Mouse (Mus musculus) 3134 (cell line): ENCODE measurements around the gene Atp13a4.

ENCODE experiments used
- DNase-seq: peaks from one replicate; pipeline ENCODE4 v3.0.0-alpha.2; 2011; ENCODE audit warnings: low spot score; ENCODE audit not compliant: insufficient read length; ENCODE audit errors: extremely low read depth

Gene Atp13a4

DNA sequence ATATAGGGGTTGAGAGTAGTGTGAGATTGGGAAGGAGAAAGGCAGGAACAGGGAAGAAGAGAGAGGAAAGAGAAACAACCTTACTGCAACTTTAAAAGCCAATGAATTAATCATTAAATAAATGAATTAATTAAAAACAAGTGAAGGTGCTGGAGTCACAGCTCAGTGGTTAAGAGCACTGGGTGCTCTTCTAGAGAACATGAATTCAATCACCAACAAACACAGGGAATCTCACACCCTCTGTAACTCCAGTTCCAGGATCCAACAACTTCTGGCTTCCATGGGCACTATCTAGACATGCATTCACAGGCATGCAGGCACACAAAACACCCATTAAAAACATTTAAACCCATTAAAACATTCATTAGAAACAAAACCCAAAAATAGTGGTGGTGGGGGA lies 63.2 kb downstream of the Atp13a4 start:
- no peak for DNase-seq

DNA sequence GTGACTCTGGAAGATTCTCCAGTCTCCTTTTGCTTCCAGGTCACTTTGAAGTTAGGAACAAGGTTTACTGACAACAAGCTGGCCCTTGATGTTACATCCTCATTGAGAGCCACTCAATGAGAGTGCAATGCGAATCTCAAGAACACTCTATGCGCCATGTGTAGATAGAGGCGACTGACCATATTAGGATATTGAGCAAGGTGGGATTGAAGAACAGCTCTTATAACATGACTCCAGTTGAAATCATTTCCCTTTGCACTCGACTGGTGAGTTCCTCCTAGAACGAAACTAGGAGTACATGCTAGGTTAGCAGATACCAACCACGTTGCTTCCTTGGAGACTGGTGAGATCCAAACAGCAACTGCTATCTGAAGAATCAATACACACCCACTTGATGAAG lies 64.3 kb downstream of the Atp13a4 start:
- DNase-seq: no peak

DNA sequence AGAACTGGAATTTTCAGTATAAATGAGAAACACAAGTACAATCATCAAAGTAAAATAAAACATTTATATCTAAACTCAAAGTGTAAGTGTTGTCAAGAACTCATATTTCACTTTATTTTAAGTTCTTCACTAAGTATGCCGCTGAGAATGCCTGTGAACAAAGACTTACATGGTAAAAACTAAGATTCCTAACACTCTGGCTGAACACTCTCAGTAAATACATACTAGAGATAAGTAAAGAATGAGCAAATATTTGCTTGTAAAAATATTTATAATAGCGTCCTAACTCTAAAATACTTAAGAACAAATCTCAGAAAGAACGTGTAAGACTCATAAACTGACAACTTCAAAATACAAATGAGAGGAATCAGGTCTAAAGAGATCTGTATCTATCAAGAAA lies 80.9 kb downstream of the Atp13a4 start:
- DNase-seq: no peak

DNA sequence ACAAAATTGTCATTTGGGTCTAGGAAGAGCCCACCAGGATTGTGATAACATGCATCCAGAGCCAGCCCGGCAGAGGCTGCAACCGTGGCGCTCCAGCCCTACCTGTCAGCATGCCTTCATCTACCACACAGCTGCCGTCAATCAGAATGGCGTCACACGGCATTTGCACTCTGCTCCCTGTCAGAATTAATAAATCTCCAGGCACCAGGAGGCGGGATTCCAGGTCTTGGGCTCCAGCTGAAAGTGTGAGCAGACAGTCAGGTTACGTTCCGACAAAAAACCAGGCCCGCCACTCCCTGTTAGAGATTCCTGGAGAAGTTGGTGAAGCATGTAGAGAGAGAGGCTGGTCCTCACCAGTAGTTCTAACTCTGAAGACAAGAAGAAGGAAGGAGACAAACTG lies 85.3 kb downstream of the Atp13a4 start:
- no peak for DNase-seq

DNA sequence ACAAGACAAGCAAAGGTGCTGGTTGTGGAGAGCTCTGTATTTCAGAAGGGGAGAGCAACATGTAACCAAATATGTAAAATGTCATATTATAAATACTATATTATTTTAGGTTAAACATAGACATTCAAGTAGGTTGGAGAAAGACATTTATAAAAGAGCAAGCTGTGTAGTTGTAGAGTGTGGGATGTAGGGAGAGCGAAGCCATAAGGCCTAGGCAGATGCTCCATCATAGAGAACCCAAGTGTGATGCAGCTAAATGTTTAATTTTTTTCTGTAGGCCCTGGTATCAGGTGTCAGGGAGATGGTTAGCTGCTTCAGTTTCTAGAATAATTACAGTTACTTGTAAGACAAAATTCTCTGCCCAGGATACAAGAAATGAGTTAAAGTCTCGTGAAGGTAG lies 87.8 kb downstream of the Atp13a4 start:
- DNase-seq: no peak

DNA sequence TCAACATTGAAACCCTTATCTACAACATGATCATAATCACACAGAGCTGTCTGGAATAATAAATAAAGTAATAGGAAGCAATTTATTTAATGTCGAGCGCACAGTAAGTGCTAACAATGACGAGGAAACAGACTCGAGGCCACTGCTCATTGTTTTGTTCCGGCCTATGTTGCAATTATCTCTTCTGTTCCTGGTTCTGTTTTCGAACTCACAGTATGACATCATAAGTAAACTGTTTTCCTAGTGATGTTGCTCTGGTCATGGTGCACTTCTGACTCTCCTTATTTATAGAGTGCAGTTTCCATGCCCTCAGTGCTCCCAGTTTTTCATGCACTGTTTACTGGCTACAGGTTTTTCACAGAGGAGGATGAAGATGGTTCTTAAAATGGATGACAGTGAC lies 91.4 kb downstream of the Atp13a4 start:
- no peak for DNase-seq

DNA sequence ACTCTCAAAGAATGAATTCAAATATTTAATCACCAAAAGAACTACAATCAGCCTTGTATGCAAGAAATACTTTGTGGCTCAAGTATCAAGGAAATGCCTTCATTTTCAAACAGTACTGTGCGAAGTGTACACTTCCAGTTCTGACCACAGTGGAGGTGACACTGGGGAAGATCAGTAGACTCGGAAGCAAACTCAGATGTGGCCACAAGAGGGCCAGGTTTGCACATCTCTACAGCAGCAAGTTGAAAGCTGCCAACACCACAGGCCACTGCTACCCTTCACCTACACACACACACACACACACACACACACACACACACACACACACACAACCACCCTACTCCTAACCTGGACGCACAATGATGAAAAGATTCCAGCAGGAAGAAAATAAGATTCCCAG lies 93.0 kb downstream of the Atp13a4 start:
- DNase-seq: peak; percentile 14

DNA sequence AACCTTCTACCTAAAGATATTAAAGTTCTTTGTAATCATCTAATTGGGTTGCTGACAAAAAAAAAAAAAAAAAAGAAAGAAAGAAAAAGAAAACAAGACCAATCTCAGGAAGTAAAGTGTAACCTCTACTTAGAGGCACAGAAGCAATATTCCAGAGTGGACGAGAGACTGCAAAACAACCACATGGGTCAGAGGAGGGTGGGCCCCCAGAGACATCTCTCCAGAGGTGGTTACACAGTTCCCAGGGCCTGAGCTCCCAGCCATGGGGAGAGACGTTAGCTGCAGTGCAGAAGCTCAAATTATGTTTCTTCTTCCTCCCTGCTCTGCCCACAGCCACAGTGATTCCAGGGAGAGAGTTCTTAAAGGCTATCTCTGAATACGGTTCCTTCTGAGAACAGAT lies 102.5 kb downstream of the Atp13a4 start:
- DNase-seq: no peak

DNA sequence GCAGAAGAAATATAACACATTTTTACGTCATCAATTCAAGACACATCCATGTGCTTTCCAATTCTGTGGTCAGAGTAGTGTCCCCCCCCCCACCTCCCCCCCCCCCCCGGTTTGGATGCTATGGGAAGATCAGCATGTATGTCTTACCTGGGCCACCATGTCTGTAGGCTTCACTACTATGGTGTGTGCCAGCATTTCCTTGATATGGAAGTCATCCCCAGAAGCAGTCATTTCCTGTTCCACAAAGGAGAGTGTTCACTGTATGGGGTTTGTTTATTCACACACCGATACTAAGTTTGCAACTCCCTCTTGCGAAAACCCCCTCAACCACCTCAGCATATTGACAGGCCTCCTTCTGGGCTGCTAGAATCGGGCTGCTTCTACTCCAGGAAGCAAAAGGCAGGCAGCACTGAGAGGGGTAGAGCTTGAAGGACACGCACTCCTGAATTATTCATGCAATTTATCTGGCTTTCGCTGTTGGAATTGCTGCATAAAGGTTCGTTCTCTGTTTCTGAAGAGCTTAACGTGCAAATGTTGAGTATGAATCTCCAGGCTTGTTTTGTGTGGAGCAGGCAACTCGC lies 103.2 kb downstream of the Atp13a4 start:
- DNase-seq: no peak

DNA sequence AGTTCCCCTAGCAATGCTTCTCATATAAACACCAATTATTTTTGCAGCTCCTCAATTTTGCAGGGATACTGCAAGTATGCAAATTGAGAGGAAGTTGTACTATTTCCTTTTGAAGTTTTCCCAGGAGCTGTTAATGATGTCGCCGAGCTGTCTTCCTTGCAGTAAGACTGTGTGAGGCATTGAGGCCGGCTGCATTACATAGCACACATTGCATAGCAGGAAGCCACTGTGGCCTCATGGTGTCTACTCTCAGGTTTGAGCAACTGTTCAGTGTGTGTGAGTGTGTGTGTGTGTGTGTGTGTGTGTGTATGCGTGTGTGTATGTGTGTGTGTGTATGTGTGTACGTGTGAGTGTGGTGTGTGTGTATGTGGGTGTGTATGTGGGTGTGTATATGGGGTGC lies 106.6 kb downstream of the Atp13a4 start:
- no peak for DNase-seq

DNA sequence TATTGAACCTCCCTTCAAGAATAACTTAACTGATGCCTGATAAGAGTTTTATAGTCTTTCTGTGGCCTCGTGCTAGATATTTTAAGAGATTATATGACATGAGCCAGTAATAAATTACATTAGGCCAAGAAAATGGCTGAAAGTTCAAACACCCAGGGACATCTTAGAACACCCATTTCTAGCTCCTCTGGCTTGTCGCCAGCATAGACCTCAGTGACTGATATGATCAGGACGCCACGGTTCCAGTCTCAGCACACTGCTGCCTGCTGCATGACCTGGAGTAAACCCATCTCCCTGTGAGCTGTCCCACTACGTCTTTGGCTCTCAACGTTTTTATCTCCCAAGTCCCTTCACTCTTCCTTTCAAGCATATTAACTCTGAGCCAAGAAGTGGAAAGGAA lies 108.9 kb downstream of the Atp13a4 start:
- no peak for DNase-seq

DNA sequence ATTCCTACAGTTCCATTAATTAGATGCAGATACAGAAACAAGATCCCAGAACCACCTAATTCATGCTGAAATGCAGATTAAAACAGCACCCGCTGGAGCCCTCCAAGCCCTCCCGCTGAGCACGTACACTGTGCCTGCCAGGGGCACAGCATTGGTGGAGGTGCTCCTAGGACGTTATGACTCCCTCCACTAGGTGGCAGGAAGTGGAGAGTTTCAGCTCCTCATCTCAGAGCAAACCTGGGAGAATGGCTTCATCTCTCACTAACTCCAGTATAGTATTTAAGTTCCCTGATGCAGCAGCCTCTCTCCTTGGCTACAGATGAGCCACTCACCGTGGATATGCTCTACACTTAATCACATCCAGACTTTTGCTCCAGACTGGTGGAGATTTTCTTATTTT lies 110.0 kb downstream of the Atp13a4 start:
- peak; percentile 8 for DNase-seq

DNA sequence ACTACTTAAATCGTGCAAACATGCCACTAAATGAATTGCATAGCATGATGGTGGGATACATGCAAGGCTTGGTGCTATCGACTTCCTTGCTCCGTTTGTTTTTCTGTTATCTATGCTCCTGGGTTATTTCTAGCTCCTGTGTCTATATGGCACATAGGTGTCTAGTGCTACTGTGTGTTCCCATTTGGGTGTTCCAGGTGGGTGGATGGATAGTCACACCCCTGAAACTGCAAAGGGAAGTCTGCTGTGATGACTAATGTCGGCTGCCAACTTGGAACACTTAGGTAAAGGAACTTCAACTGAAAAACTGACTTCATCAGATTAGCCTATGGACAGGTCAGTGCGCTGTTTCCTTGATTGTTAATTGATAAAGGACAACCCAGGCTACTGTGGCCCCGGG lies 129.8 kb downstream of the Atp13a4 start:
- DNase-seq: no peak

DNA sequence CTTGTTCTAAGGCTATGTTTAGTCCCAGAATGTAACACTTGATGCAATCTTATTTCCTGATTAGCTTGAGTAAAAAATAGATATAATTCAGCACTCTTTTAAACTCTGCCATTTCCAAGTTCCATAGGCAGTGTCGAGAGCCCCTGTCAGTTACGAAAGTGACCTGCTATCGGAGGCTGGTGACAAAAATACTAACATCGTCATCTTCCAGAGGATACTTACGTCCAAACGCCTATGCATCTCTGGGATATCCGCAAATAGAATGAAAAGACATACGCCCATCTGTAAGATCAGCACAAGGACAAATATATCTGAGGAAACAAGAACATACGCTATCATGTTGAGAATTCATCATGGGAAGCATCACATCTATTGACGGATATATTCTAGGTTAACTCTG lies 137.3 kb downstream of the Atp13a4 start:
- no peak for DNase-seq

DNA sequence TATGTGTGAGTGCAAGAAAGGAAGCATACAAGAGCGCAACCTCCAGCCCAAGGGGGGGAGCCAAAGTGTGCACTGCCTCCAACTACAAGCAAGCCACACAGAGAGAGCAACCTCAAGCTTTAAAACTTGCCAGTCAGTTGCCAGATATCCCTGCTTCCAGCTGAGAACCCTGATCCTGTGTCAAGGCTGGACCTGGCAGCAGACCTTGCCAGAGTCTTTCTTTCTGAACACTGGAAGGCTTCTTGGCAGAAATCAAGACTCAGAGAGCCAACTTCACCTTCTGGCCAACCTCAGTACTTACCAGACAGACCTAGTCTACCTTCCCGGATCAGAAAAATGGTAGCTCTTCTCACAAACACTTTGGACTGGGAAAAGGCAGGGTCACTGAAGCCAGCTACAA lies 145.6 kb downstream of the Atp13a4 start:
- DNase-seq: no peak

DNA sequence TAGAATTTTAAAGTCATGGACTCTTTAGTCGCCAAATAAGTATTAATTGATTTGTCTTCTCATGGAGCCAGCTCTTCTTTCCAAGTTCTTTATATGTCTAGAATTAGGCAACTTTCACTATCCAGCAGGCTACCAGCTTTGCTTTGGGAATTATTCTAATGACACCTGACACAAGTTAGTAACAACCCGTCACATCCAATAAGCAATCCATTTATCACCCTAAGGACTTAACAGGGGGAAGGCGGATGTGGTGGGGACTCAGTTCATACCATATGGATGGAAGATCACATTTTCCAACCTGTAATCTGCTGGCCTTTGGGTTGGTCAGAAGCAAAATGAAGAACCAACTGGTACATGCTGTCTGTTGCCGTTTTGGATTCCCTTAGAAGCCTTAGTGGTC lies 159.9 kb downstream of the Atp13a4 start:
- DNase-seq: no peak

DNA sequence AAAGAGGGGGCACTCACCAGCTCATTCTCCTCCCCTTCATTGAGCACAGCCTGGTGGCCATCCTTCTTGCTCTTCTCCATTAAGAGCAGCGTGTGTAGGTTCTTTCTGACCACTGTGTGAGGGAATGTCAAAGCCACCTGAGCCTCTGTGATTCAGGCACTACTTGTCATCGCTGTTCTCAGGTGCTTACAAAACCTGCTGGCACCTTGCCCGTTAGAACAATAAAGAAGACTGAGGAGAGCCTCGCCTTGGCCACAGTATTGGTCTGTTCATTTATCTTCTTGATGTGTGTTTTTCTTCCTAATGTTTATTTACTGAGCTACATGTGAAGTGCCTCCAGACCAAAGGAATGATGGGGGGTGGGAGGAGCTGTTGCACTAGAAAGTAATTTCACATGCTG lies 166.2 kb downstream of the Atp13a4 start, which contains the start of gene Atp13a5:
Gene Atp13a5 (minus strand): TSS at position 275 of the 400 bp plus-strand sequence.
- no peak for DNase-seq

DNA sequence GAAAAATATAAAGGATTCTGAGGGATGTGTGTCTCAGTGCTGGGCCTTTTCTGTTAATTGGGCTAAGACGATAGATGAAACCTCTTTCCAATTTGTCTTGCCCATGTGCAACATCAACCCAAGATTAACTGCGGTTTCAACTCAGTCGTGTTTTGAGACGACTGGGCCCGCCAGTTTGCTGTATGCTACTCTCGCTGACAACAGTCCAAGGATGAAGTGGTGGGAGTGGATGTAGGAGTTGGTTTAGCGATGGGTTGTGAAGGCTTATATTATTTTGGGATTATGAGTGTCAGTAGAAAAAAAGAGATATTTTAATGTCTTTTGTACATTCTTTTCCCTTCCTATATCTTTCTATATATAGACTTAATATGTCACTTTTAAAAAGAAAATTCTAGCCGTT lies 170.0 kb downstream of the Atp13a4 start:
- no peak for DNase-seq
